Mouse (Mus musculus): ENCODE data around the gene Pla2g4e.

GRCm38 (mm10) chr2:120165474-120165873 is 79.7 kb downstream of the Pla2g4e start:
- TF ChIP-seq POLR2A (IDR thresholded peaks at IDR 0.05; ENCODE audit: extremely low read depth, insufficient read depth, low read length) (no peak), CTCF (IDR thresholded peaks at IDR 0.05; ENCODE audit: extremely low read depth, insufficient read depth, low read length) (no peak)
